Mouse (Mus musculus) lung, postnatal 0 days (tissue): ENCODE data around the gene Acvr2b. TPM values are rescaled to one million over a fixed set of nuclear protein-coding genes. Genes with fewer than 3 reads are reported as not detected.

Experiments
- ATAC-seq: fragments of 200-750 bp; cut with Nextera tagmentation; 2 replicates; pipeline ENCODE4 v1.8.0; 2017; ENCODE audit warnings: moderate library complexity
- DNase-seq: peaks from one replicate; pipeline ENCODE4 v3.0.0-alpha.2; 2016; ENCODE audit warnings: low spot score
- H3K27ac ChIP-seq: fragments of 300-500 bp; sonication (generic); 2 replicates; pipeline ENCODE4 v1.5.1; 2014; ENCODE audit warnings: antibody characterized with exemption, mild to moderate bottlenecking, low read length, mixed read lengths
- H3K27me3 ChIP-seq: fragments of 300-500 bp; sonication (generic); replicated peaks from 2 replicates; pipeline ENCODE4 v1.6.1; 2014; ENCODE audit warnings: low read length, mixed read lengths; ENCODE audit not compliant: insufficient read depth
- H3K36me3 ChIP-seq: fragments of 300-500 bp; sonication (generic); 2 replicates; pipeline ENCODE4 v1.6.1; 2014; ENCODE audit warnings: low read length, mixed read lengths; ENCODE audit not compliant: insufficient read depth
- H3K4me1 ChIP-seq: fragments of 300-500 bp; sonication (generic); 2 replicates; pipeline ENCODE4 v1.6.1; 2014; ENCODE audit warnings: antibody characterized with exemption, low read depth, low read length, mixed read lengths; ENCODE audit not compliant: insufficient read depth
- H3K4me2 ChIP-seq: fragments of 300-500 bp; sonication (generic); replicated peaks from 2 replicates; pipeline ENCODE4 v1.6.1; 2014; ENCODE audit warnings: low read depth, mild to moderate bottlenecking, low read length, moderate library complexity, mixed read lengths
- H3K4me3 ChIP-seq: fragments of 300-500 bp; sonication (generic); 2 replicates; pipeline ENCODE4 v1.5.1; 2014; ENCODE audit warnings: low read depth, low read length
- H3K9ac ChIP-seq: fragments of 300-500 bp; sonication (generic); replicated peaks from 2 replicates; pipeline ENCODE4 v1.6.1; 2014; ENCODE audit warnings: low read depth, mild to moderate bottlenecking
- H3K9me3 ChIP-seq: fragments of 300-500 bp; sonication (generic); 2 replicates; pipeline ENCODE4 v1.6.1; 2016; ENCODE audit warnings: low read length, mixed read lengths
- CTCF ChIP-seq: IDR thresholded peaks from 2 replicates; pipeline ENCODE4 v1.5.1; 2016; ENCODE audit warnings: antibody characterized with exemption, mild to moderate bottlenecking
- EP300 ChIP-seq: IDR thresholded peaks from 2 replicates; pipeline ENCODE4 v1.6.1; 2016; ENCODE audit warnings: antibody characterized with exemption, mild to moderate bottlenecking, control low read depth
- WGBS: fragments of 180-500 bp; shearing (Covaris S2); extraction: QIAGEN DNeasy Blood & Tissue Kit; methylation state at CpG from one replicate; pipeline ENCODE4 v1.1.7; 2014; 5-methylcytosine and 5-hydroxymethylcytosine counted together
- polyA plus RNA-seq: library from polyadenylated mRNA; unstranded; fragments of >200 nt; fragmentation: Nextera tagmentation; extraction: Ambion mirVana; gene quantifications from 2 replicates; pipeline ENCODE4 v1.2.1, GENCODE M21; 2015

Gene Acvr2b
- polyA plus RNA-seq, 1 experiment from 2014 or later, result 15.6 TPM

- Histone ChIP-seq H3K27me3 (no peaks in the 10 kb centered on the region), H3K36me3 (no peaks in the 10 kb centered on the region), H3K9me3 (no peaks in the 10 kb centered on the region), H3K9ac (no peak overlapping the region), H3K4me1 (peaks cover 3% of the 10 kb centered on the region; the same call in 1 of the 2 replicates), H3K27ac (no peak overlapping the region), H3K4me3 (no peak overlapping the region), H3K4me2 (no peak overlapping the region)
- ATAC-seq (no peak), DNase-seq (no peak)
- TF ChIP-seq EP300, result no peak
- no peak for TF ChIP-seq CTCF
- WGBS, result 82% methylated on average over 1 of the region's 1 CpGs
These were observed 71.1 kb downstream of the Acvr2b start for GRCm38 (mm10) chr9:119473011-119473410.

GRCm38 (mm10) chr9:119473608-119474164 is 71.8 kb downstream of the Acvr2b start:
- no peak overlapping the region for H3K9ac ChIP-seq
- DNase-seq (no peak), ATAC-seq (no peak)
- 61% methylated on average over 9 of the region's 9 CpGs for WGBS
- H3K27me3 ChIP-seq, result no peaks in the 10 kb centered on the region
- H3K36me3 ChIP-seq, result no peaks in the 10 kb centered on the region
- no peak for TF ChIP-seq EP300
- no peak overlapping the region for H3K4me2 ChIP-seq
- H3K4me1 ChIP-seq, result peaks cover 3% of the 10 kb centered on the region; the same call in 1 of the 2 replicates
- H3K9me3 ChIP-seq, result no peaks in the 10 kb centered on the region
- no peak overlapping the region for H3K4me3 ChIP-seq
- H3K27ac ChIP-seq, result no peak overlapping the region

- DNase-seq (peak; percentile 8), ATAC-seq (peak; percentile 34)
- H3K9me3 ChIP-seq, result no peaks in the 10 kb centered on the region
- 39% methylated on average over 15 of the region's 15 CpGs for WGBS
- no peak overlapping the region for H3K9ac ChIP-seq
- no peak overlapping the region for H3K4me3 ChIP-seq
- no peak overlapping the region for H3K4me2 ChIP-seq
- H3K4me1 ChIP-seq, result peaks cover 3% of the 10 kb centered on the region; the same call in 1 of the 2 replicates
- H3K27me3 ChIP-seq, result no peaks in the 10 kb centered on the region
- no peak overlapping the region for H3K27ac ChIP-seq
- TF ChIP-seq EP300 (no peak), CTCF (no peak)
- no peaks in the 10 kb centered on the region for H3K36me3 ChIP-seq
These were observed 73.0 kb downstream of the Acvr2b start for GRCm38 (mm10) chr9:119474717-119475611.

- TF ChIP-seq EP300 (no peak), CTCF (no peak)
- no peak overlapping the region for H3K4me2 ChIP-seq
- H3K36me3 ChIP-seq, result no peaks in the 10 kb centered on the region
- H3K27ac ChIP-seq, result no peak overlapping the region
- DNase-seq, result peak; percentile 17
- H3K27me3 ChIP-seq, result no peaks in the 10 kb centered on the region
- ATAC-seq, result peak; percentile 51
- no peaks in the 10 kb centered on the region for H3K9me3 ChIP-seq
- H3K4me1 ChIP-seq, result peaks cover 3% of the 10 kb centered on the region; the same call in 1 of the 2 replicates
- 34% methylated on average over 6 of the region's 6 CpGs for WGBS
- H3K4me3 ChIP-seq, result no peak overlapping the region
- no peak overlapping the region for H3K9ac ChIP-seq
These were observed 75.8 kb downstream of the Acvr2b start for GRCm38 (mm10) chr9:119477754-119478153.

- DNase-seq (no peak), ATAC-seq (no peak)
- Histone ChIP-seq H3K9me3 (no peaks in the 10 kb centered on the region), H3K27me3 (no peaks in the 10 kb centered on the region), H3K36me3 (no peaks in the 10 kb centered on the region), H3K9ac (no peak overlapping the region), H3K4me1 (peaks cover 3% of the 10 kb centered on the region; the same call in 1 of the 2 replicates), H3K4me3 (no peak overlapping the region), H3K27ac (no peak overlapping the region), H3K4me2 (no peak overlapping the region)
- TF ChIP-seq CTCF (no peak), EP300 (no peak)
- WGBS, result 66% methylated on average over 11 of the region's 11 CpGs
These were observed 76.4 kb downstream of the Acvr2b start for GRCm38 (mm10) chr9:119478345-119478744.

- no peaks in the 10 kb centered on the region for H3K27me3 ChIP-seq
These were observed 77.4 kb downstream of the Acvr2b start for GRCm38 (mm10) chr9:119479297-119479696.

More at GRCm38 (mm10) chr9:119479297-119479696, 77.4 kb downstream of the Acvr2b start:
- Histone ChIP-seq H3K9me3 (no peaks in the 10 kb centered on the region), H3K4me3 (no peak overlapping the region), H3K4me2 (no peak overlapping the region), H3K9ac (no peak overlapping the region), H3K27ac (no peak overlapping the region), H3K4me1 (peaks cover 3% of the 10 kb centered on the region; the same call in 1 of the 2 replicates), H3K36me3 (no peaks in the 10 kb centered on the region)
- TF ChIP-seq EP300 (no peak), CTCF (no peak)
- 33% methylated on average over 8 of the region's 8 CpGs for WGBS
- DNase-seq (peak; percentile 15), ATAC-seq (peak; percentile 34; the same call in 1 of the 2 replicates)
